Mouse (Mus musculus): Measurements from ENCODE around the gene Palld. TPM values are rescaled to one million over a fixed set of nuclear protein-coding genes. Genes with fewer than 3 reads are reported as not detected.

Palld gene
- under 1 TPM; 0.79 to 0.89 TPM for polyA plus RNA-seq (2017; shearing (Covaris generic))

- no peak for ATAC-seq
Measured at GRCm38 (mm10) chr8:61902521-61902920, at the start of gene Palld. Gene Palld (minus strand): TSS chr8:61902690.

GRCm38 (mm10) chr8:61937576-61937975, 35.1 kb upstream of the Palld start:
- no peak for ATAC-seq

- ATAC-seq, result no peak
Measured at GRCm38 (mm10) chr8:61933243-61933642, 30.8 kb upstream of the Palld start.

GRCm38 (mm10) chr8:61927777-61928494, 25.4 kb upstream of the Palld start, which contains the start of gene Ddx60:
Gene Ddx60 (plus strand): TSS chr8:61928087.
- ATAC-seq, result peak; percentile 90

- ATAC-seq, result no peak
Measured at GRCm38 (mm10) chr8:61924518-61924917, 22.0 kb upstream of the Palld start.

- ATAC-seq, result no peak
Measured at GRCm38 (mm10) chr8:61921454-61922054, 19.1 kb upstream of the Palld start.

GRCm38 (mm10) chr8:61920389-61920788, 17.9 kb upstream of the Palld start:
- no peak for ATAC-seq

- ATAC-seq, result no peak
Measured at GRCm38 (mm10) chr8:61919145-61919788, 16.8 kb upstream of the Palld start.

- no peak for ATAC-seq
Measured at GRCm38 (mm10) chr8:61917287-61917686, 14.8 kb upstream of the Palld start.

GRCm38 (mm10) chr8:61913957-61914356, 11.5 kb upstream of the Palld start:
- ATAC-seq, result no peak

GRCm38 (mm10) chr8:61912817-61913216, 10.3 kb upstream of the Palld start:
- no peak for ATAC-seq

GRCm38 (mm10) chr8:61909313-61909712, 6.8 kb upstream of the Palld start:
- no peak for ATAC-seq

- ATAC-seq, result no peak
Measured at GRCm38 (mm10) chr8:61908303-61909215, 6.1 kb upstream of the Palld start.

GRCm38 (mm10) chr8:61901028-61901717, 1.3 kb downstream of the Palld start:
- no peak for ATAC-seq

- no peak for ATAC-seq
Measured at GRCm38 (mm10) chr8:61897402-61897801, 5.1 kb downstream of the Palld start.

GRCm38 (mm10) chr8:61896742-61897141, 5.7 kb downstream of the Palld start:
- ATAC-seq, result no peak

GRCm38 (mm10) chr8:61894062-61894461, 8.4 kb downstream of the Palld start:
- no peak for ATAC-seq

GRCm38 (mm10) chr8:61877607-61878006, 24.9 kb downstream of the Palld start:
- no peak for ATAC-seq

- ATAC-seq, result peak; percentile 53
Measured at GRCm38 (mm10) chr8:61875290-61875689, 27.2 kb downstream of the Palld start.

GRCm38 (mm10) chr8:61873994-61874393, 28.5 kb downstream of the Palld start:
- no peak for ATAC-seq

GRCm38 (mm10) chr8:61868481-61868880, 34.0 kb downstream of the Palld start:
- ATAC-seq, result no peak

- ATAC-seq, result no peak
Measured at GRCm38 (mm10) chr8:61866920-61867319, 35.6 kb downstream of the Palld start.

All from CD4-positive, CD25-positive, alpha-beta regulatory T cell, adult 4 months (primary cell).